Mouse (Mus musculus): ENCODE data around the gene Iqgap3. TPM values are rescaled to one million over a fixed set of nuclear protein-coding genes. Genes with fewer than 3 reads are reported as not detected.

Iqgap3 gene
- polyA plus RNA-seq, 1 experiment from 2014 or later: 16.8 TPM

DNA sequence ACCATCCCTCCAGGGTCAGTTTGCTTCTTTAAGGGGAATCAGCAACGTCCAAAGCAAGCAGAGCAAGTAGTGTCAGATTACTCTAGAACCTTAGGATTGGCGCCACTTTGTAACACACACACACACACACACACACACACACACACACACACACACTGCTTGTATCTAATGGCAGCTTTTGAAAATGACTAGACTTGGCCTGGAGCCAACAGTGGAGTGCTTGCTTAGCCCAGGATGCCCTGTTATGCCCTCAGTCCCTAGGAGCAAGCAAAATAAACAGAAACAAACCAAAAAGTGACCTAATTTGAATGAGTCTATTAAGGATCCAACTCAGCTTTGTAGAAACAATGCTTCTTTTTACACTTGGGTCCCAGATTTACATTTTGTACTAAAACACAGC is 13.4 kb upstream of the Iqgap3 start:
- DNase-seq (ENCODE audit: low spot score) (no peak), ATAC-seq (replicated peaks; ENCODE audit: low FRiP score) (no peak)

DNA sequence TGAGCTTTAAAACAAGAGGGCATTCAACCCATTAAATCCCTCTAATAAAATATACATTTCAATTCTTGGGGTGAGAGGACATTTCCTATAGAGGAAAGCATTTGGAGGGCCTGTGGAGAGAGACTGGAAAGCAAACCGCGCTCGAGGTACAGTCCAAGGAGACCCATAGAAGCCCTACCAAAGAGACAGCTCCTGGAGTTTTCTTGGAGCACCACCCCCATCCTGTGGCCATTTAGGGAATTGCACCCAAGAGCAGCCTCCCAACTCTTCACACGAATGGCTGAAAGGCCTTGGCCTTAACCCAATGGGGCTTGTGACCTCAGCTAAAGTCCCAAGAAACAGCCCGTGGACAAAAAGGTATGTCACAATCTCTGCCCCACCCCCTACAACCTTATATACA is 10.0 kb upstream of the Iqgap3 start:
- Histone ChIP-seq H3K27me3 (replicated peaks; ENCODE audit: control insufficient read depth, insufficient read depth, low read length) (no peaks in the 10 kb centered on the region; the same call in none of the 2 replicates), H3K4me1 (replicated peaks; ENCODE audit: control insufficient read depth, insufficient read depth, low read length) (no peaks in the 10 kb centered on the region), H3K36me3 (ENCODE audit: control insufficient read depth, insufficient read depth, low read length) (no peaks in the 10 kb centered on the region), H3K4me2 (no peak overlapping the region), H3K9me3 (ENCODE audit: control insufficient read depth, low read length) (no peaks in the 10 kb centered on the region), H3K9ac (ENCODE audit: low read depth, low read length) (no peak overlapping the region), H3K4me3 (ENCODE audit: low read depth, low read length) (no peak overlapping the region), H3K27ac (ENCODE audit: low read depth, low read length) (no peak overlapping the region)
- ATAC-seq (replicated peaks; ENCODE audit: low FRiP score): 0 out of 2 replicates have a peak, but pooled peaks have one; percentile 20
- WGBS: 2% methylated on average over 5 of the region's 5 CpGs
- peak; percentile 82 for DNase-seq (ENCODE audit: low spot score)

More for the DNA sequence above, 13.4 kb upstream of the Iqgap3 start:
- 52% methylated on average over 2 of the region's 2 CpGs for WGBS
- no peak overlapping the region for H3K27ac ChIP-seq (ENCODE audit: low read depth, low read length)
- no peaks in the 10 kb centered on the region for H3K4me1 ChIP-seq (replicated peaks; ENCODE audit: control insufficient read depth, insufficient read depth, low read length)
- no peaks in the 10 kb centered on the region; the same call in none of the 2 replicates for H3K27me3 ChIP-seq (replicated peaks; ENCODE audit: control insufficient read depth, insufficient read depth, low read length)
- no peak overlapping the region for H3K4me3 ChIP-seq (ENCODE audit: low read depth, low read length)
- H3K4me2 ChIP-seq: no peak overlapping the region
- H3K9me3 ChIP-seq (ENCODE audit: control insufficient read depth, low read length): no peaks in the 10 kb centered on the region
- H3K36me3 ChIP-seq (ENCODE audit: control insufficient read depth, insufficient read depth, low read length): no peaks in the 10 kb centered on the region
- H3K9ac ChIP-seq (ENCODE audit: low read depth, low read length): no peak overlapping the region; the same call in 1 of the 2 replicates

GRCm38 (mm10) chr3:88073631-88074030 is 8.1 kb upstream of the Iqgap3 start:
- Histone ChIP-seq H3K36me3 (ENCODE audit: control insufficient read depth, insufficient read depth, low read length) (no peaks in the 10 kb centered on the region), H3K27ac (ENCODE audit: low read depth, low read length) (no peak overlapping the region), H3K4me3 (ENCODE audit: low read depth, low read length) (no peak overlapping the region), H3K4me2 (no peak overlapping the region), H3K27me3 (replicated peaks; ENCODE audit: control insufficient read depth, insufficient read depth, low read length) (no peaks in the 10 kb centered on the region; the same call in none of the 2 replicates), H3K4me1 (replicated peaks; ENCODE audit: control insufficient read depth, insufficient read depth, low read length) (no peaks in the 10 kb centered on the region), H3K9me3 (ENCODE audit: control insufficient read depth, low read length) (no peaks in the 10 kb centered on the region), H3K9ac (ENCODE audit: low read depth, low read length) (no peak overlapping the region)
- ATAC-seq (replicated peaks; ENCODE audit: low FRiP score) (no peak), DNase-seq (ENCODE audit: low spot score) (no peak)
- 53% methylated on average over 2 of the region's 2 CpGs for WGBS

DNA sequence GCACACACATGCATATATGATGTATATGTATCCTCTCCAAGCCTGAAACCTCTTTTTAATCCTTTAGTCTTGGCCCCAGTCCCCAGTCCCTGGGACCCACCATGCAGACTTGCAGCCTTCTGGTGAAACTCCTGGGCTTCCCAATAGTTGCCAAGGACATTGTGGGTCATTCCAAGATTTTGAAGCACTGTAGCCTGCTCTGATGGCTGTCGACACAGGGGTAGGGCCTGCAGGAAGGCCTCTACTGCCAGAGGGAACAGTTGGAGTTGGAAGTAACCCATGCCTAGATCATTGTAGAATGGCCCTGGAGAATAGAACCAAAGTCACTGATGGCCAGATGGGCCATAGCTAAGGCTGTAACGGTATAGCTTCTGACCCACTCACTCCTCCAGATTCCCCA is 7.4 kb upstream of the Iqgap3 start:
- no peaks in the 10 kb centered on the region for H3K4me1 ChIP-seq (replicated peaks; ENCODE audit: control insufficient read depth, insufficient read depth, low read length)
- H3K36me3 ChIP-seq (ENCODE audit: control insufficient read depth, insufficient read depth, low read length): no peaks in the 10 kb centered on the region
- H3K9me3 ChIP-seq (ENCODE audit: control insufficient read depth, low read length): no peaks in the 10 kb centered on the region
- no peak overlapping the region for H3K9ac ChIP-seq (ENCODE audit: low read depth, low read length)
- no peak overlapping the region for H3K27ac ChIP-seq (ENCODE audit: low read depth, low read length)
- H3K4me3 ChIP-seq (ENCODE audit: low read depth, low read length): no peak overlapping the region
- H3K27me3 ChIP-seq (replicated peaks; ENCODE audit: control insufficient read depth, insufficient read depth, low read length): no peaks in the 10 kb centered on the region; the same call in none of the 2 replicates
- DNase-seq (ENCODE audit: low spot score): no peak
- 52% methylated on average over 2 of the region's 2 CpGs for WGBS
- no peak for ATAC-seq (replicated peaks; ENCODE audit: low FRiP score)
- no peak overlapping the region for H3K4me2 ChIP-seq

DNA sequence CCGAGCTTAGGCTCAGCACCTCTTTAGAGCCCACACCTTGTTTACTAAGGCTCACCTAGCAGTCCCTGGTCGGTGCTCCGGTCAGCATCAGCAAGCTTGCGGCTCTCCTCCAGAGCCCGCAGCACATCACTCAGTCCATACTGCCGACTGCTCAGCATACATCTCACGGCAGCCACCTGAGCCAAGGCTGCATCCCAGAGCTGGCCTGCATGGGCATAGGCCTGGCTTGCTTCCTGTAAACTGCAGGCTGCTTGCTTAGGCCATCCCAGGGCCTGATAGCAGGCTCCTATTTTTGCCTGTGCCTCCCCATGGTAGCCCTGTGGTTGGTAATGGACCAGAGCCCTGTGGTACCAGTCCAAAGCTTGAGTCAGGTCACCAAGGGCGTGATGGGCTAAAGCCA is 7.0 kb upstream of the Iqgap3 start:
- WGBS: 74% methylated on average over 8 of the region's 8 CpGs
- Histone ChIP-seq H3K9me3 (ENCODE audit: control insufficient read depth, low read length) (no peaks in the 10 kb centered on the region), H3K9ac (ENCODE audit: low read depth, low read length) (no peak overlapping the region), H3K36me3 (ENCODE audit: control insufficient read depth, insufficient read depth, low read length) (no peaks in the 10 kb centered on the region), H3K4me2 (no peak overlapping the region), H3K27ac (ENCODE audit: low read depth, low read length) (no peak overlapping the region), H3K4me3 (ENCODE audit: low read depth, low read length) (no peak overlapping the region), H3K4me1 (replicated peaks; ENCODE audit: control insufficient read depth, insufficient read depth, low read length) (no peaks in the 10 kb centered on the region), H3K27me3 (replicated peaks; ENCODE audit: control insufficient read depth, insufficient read depth, low read length) (no peaks in the 10 kb centered on the region; the same call in none of the 2 replicates)
- DNase-seq (ENCODE audit: low spot score) (no peak), ATAC-seq (replicated peaks; ENCODE audit: low FRiP score) (no peak)

- no peak overlapping the region for H3K4me3 ChIP-seq (ENCODE audit: low read depth, low read length)
- no peak overlapping the region for H3K9ac ChIP-seq (ENCODE audit: low read depth, low read length)
- H3K4me2 ChIP-seq: no peak overlapping the region
- ATAC-seq (replicated peaks; ENCODE audit: low FRiP score): no peak
- DNase-seq (ENCODE audit: low spot score): no peak
- no peaks in the 10 kb centered on the region for H3K9me3 ChIP-seq (ENCODE audit: control insufficient read depth, low read length)
- H3K27me3 ChIP-seq (replicated peaks; ENCODE audit: control insufficient read depth, insufficient read depth, low read length): no peaks in the 10 kb centered on the region; the same call in 1 of the 2 replicates
- WGBS: 40% methylated on average over 8 of the region's 8 CpGs
- no peaks in the 10 kb centered on the region for H3K36me3 ChIP-seq (ENCODE audit: control insufficient read depth, insufficient read depth, low read length)
- H3K4me1 ChIP-seq (replicated peaks; ENCODE audit: control insufficient read depth, insufficient read depth, low read length): no peaks in the 10 kb centered on the region
- no peak overlapping the region for H3K27ac ChIP-seq (ENCODE audit: low read depth, low read length)
Measured at GRCm38 (mm10) chr3:88077441-88077840, 4.3 kb upstream of the Iqgap3 start.

DNA sequence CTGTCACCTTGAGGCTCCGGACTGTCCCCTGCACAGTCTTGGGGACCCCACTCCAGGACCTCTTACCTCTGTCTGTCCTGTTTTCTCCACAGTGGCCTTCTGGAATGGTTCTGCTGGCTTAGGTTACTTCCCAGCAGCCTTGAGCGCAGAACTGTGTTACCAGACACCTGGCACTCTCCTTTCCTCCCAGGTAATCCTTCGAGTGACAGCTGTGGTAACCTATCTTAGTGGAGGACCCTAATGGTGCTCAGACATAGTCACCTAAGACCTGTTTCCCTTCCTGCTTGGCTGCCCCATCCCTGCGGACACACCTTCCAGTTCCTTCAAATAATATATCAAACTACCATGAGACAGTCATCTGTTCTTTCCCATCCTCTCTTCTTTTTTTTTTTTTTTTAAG is 3.6 kb upstream of the Iqgap3 start, which contains the start of gene Ttc24:
Ttc24 (minus strand) TSS at position 101 of the 400 bp plus-strand sequence.
- DNase-seq (ENCODE audit: low spot score): no peak
- Histone ChIP-seq H3K4me3 (ENCODE audit: low read depth, low read length) (no peak within 1 kb of the TSS), H3K27ac (ENCODE audit: low read depth, low read length) (no peak within 1 kb of the TSS), H3K9me3 (ENCODE audit: control insufficient read depth, low read length) (no peaks in the 10 kb centered on the region), H3K4me1 (replicated peaks; ENCODE audit: control insufficient read depth, insufficient read depth, low read length) (peaks cover 2% of the 10 kb centered on the region; the same call in 1 of the 2 replicates), H3K36me3 (ENCODE audit: control insufficient read depth, insufficient read depth, low read length) (no peaks in the 10 kb centered on the region), H3K27me3 (replicated peaks; ENCODE audit: control insufficient read depth, insufficient read depth, low read length) (no peaks in the 10 kb centered on the region; the same call in 1 of the 2 replicates), H3K9ac (ENCODE audit: low read depth, low read length) (no peak within 1 kb of the TSS), H3K4me2 (no peak within 1 kb of the TSS)
- no peak for ATAC-seq (replicated peaks; ENCODE audit: low FRiP score)
- 70% methylated on average over 4 of the region's 4 CpGs for WGBS

- no peaks in the 10 kb centered on the region for H3K9me3 ChIP-seq (ENCODE audit: control insufficient read depth, low read length)
- H3K36me3 ChIP-seq (ENCODE audit: control insufficient read depth, insufficient read depth, low read length): 0 out of 2 replicates have a peak, but pooled peaks cover 2% of the 10 kb centered on the region
- H3K27ac ChIP-seq (ENCODE audit: low read depth, low read length): no peak overlapping the region
- H3K4me2 ChIP-seq: peak overlapping the region; percentile 90
- DNase-seq (ENCODE audit: low spot score): no peak
- H3K4me1 ChIP-seq (replicated peaks; ENCODE audit: control insufficient read depth, insufficient read depth, low read length): peaks cover 2% of the 10 kb centered on the region; the same call in 1 of the 2 replicates
- no peaks in the 10 kb centered on the region for H3K27me3 ChIP-seq (replicated peaks; ENCODE audit: control insufficient read depth, insufficient read depth, low read length)
- 3% methylated on average over 13 of the region's 13 CpGs for WGBS
- peak overlapping the region; percentile 68 for H3K4me3 ChIP-seq (ENCODE audit: low read depth, low read length)
- 0 out of 2 replicates have a peak, but pooled peaks have one; percentile 7 for ATAC-seq (replicated peaks; ENCODE audit: low FRiP score)
- peak overlapping the region; percentile 79 for H3K9ac ChIP-seq (ENCODE audit: low read depth, low read length)
Measured at GRCm38 (mm10) chr3:88082224-88082618, 450 bp downstream of the Iqgap3 start.

DNA sequence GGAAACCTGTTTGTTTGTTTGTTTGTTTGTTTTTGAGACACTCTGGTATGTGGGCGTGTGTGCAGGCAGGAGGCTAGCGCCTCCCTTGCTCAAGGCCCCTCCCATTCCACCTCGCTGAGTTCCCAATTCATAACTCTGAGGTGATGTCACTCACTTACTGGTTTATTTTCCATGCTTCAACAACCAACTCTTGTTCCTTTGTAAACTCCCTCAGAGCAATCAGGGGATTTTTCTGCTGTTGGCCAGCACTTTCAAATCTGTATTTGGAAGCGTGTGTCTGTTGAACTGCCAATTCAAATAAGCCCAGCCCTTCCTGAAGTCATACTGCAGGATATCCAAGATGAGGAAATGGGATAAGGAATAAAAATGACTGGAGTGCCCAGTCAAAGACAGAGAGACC is 892 bp downstream of the Iqgap3 start:
- 13% methylated on average over 4 of the region's 4 CpGs for WGBS
- ATAC-seq (replicated peaks; ENCODE audit: low FRiP score) (peak; percentile 62), DNase-seq (ENCODE audit: low spot score) (no peak)
- Histone ChIP-seq H3K9me3 (ENCODE audit: control insufficient read depth, low read length) (no peaks in the 10 kb centered on the region), H3K27ac (ENCODE audit: low read depth, low read length) (no peak overlapping the region), H3K27me3 (replicated peaks; ENCODE audit: control insufficient read depth, insufficient read depth, low read length) (no peaks in the 10 kb centered on the region), H3K4me3 (ENCODE audit: low read depth, low read length) (peak overlapping the region; percentile 68), H3K9ac (ENCODE audit: low read depth, low read length) (peak overlapping the region; percentile 79), H3K36me3 (ENCODE audit: control insufficient read depth, insufficient read depth, low read length) (0 out of 2 replicates have a peak, but pooled peaks cover 2% of the 10 kb centered on the region), H3K4me2 (peak overlapping the region; percentile 90), H3K4me1 (replicated peaks; ENCODE audit: control insufficient read depth, insufficient read depth, low read length) (peaks cover 2% of the 10 kb centered on the region; the same call in 1 of the 2 replicates)
